Mouse (Mus musculus) forebrain, embryonic 14.5 days (tissue): ENCODE measurements around the gene Msmo1. TPM values are rescaled to one million over a fixed set of nuclear protein-coding genes. Genes with fewer than 3 reads are reported as not detected.
A peak's percentile ranks its signal among the peaks of the same experiment; 100 is the strongest.

Experiments used
- ATAC-seq: fragments of 200-750 bp; cut with Nextera tagmentation; 2 replicates; pipeline ENCODE4 v1.8.0; 2017; ENCODE audit warnings: mild to moderate bottlenecking, moderate library complexity
- DNase-seq: peaks from one replicate; pipeline ENCODE4 v3.0.0-alpha.2; 2015; ENCODE audit warnings: low spot score
- H3K27ac ChIP-seq: fragments of 300-500 bp; sonication (generic); 2 replicates; pipeline ENCODE4 v1.5.1; 2014; ENCODE audit warnings: low read depth, mild to moderate bottlenecking, control low read depth, low read length, moderate library complexity
- H3K27me3 ChIP-seq: fragments of 300-500 bp; sonication (generic); replicated peaks from 2 replicates; pipeline ENCODE4 v1.6.1; 2014; ENCODE audit warnings: low read length, control low read depth, mixed read lengths; ENCODE audit not compliant: control insufficient read depth, insufficient read depth
- H3K36me3 ChIP-seq: fragments of 300-500 bp; sonication (generic); 2 replicates; pipeline ENCODE4 v1.6.1; 2014; ENCODE audit warnings: low read length, control low read depth; ENCODE audit not compliant: control insufficient read depth, insufficient read depth
- H3K4me1 ChIP-seq: fragments of 300-500 bp; sonication (generic); 2 replicates; pipeline ENCODE4 v1.6.1; 2014; ENCODE audit warnings: antibody characterized with exemption, low read length, control low read depth; ENCODE audit not compliant: control insufficient read depth, insufficient read depth
- H3K4me2 ChIP-seq: fragments of 300-500 bp; sonication (generic); 2 replicates; pipeline ENCODE4 v1.6.1; 2014; ENCODE audit warnings: mild to moderate bottlenecking, control low read depth, low read length
- H3K4me3 ChIP-seq: fragments of 300-500 bp; sonication (generic); 2 replicates; pipeline ENCODE4 v1.5.1; 2014; ENCODE audit warnings: low read depth, low read length, control low read depth
- H3K9ac ChIP-seq: fragments of 300-500 bp; sonication (generic); 2 replicates; pipeline ENCODE4 v1.6.1; 2014; ENCODE audit warnings: mild to moderate bottlenecking, low read length, control low read depth, moderate library complexity
- H3K9me3 ChIP-seq: fragments of 300-500 bp; sonication (generic); replicated peaks from 2 replicates; pipeline ENCODE4 v1.6.1; 2016; ENCODE audit warnings: low read length, control low read depth, mixed read lengths; ENCODE audit not compliant: control insufficient read depth
- WGBS: fragments of 180-500 bp; shearing (Covaris S2); extraction: QIAGEN DNeasy Blood & Tissue Kit; methylation state at CpG from one replicate; pipeline ENCODE4 v1.1.7; 2014; 5-methylcytosine and 5-hydroxymethylcytosine counted together
- polyA plus RNA-seq: library from polyadenylated mRNA; unstranded; fragments of >200 nt; fragmentation: Nextera tagmentation; extraction: Ambion mirVana; gene quantifications from 2 replicates; pipeline ENCODE4 v1.2.1, GENCODE M21; 2014

The Msmo1 gene
- 172 and 188 TPM in 2 replicates for polyA plus RNA-seq

DNA sequence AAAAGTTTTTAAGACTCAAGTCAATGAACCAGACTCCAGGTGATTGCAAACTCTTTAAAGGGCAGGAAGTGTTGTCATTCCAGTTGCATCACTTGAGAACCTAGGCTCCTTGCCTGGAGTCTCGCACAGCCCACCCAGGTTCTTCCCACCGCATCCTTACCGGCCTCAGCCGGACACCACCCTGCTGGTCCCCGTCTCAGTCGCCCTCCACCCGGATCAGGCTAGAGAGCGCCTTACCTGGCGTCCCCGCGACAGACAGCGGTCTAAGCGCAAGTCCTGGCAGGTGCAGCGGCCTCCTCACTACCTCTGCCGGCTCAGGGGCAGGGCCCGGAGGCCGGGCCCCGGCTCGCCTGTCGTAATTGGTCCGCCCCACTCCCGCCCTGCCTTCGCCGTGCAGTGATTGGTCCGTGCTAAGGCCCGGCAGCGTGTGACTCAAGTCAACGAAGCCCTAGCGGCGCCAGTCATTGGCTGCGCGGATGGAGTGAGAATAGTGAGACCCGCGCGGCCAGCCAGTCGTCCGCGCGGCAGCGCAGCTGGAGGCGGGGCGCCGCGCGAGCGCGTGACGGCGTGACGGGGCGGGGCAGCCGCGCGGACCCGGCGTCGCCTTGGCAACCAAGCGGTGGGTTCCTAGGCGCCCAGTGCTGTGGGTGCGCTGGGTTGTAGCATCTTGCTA is at the start of gene Msmo1:
TSS of gene Msmo1 (minus strand) at position 522 of the 673 bp plus-strand sequence.
- peak; percentile 100 for ATAC-seq
- peaks cover 13% of the 10 kb centered on the region for H3K36me3 ChIP-seq
- H3K9ac ChIP-seq = peak within 1 kb of the TSS; percentile 78
- H3K9me3 ChIP-seq = no peaks in the 10 kb centered on the region
- no peaks in the 10 kb centered on the region for H3K27me3 ChIP-seq
- H3K4me1 ChIP-seq = peaks cover 13% of the 10 kb centered on the region; the same call in 1 of the 2 replicates
- under 1% methylated on average over 60 of the region's 60 CpGs for WGBS
- peak within 1 kb of the TSS; percentile 54 for H3K4me2 ChIP-seq
- peak within 1 kb of the TSS; percentile 63 for H3K4me3 ChIP-seq
- peak; percentile 99 for DNase-seq
- peak within 1 kb of the TSS; percentile 79 for H3K27ac ChIP-seq

- Histone ChIP-seq H3K9me3 (no peaks in the 10 kb centered on the region), H3K4me2 (no peak overlapping the region), H3K4me1 (no peaks in the 10 kb centered on the region), H3K9ac (no peak overlapping the region), H3K4me3 (no peak overlapping the region), H3K27me3 (no peaks in the 10 kb centered on the region), H3K27ac (no peak overlapping the region), H3K36me3 (peaks cover 9% of the 10 kb centered on the region; the same call in 1 of the 2 replicates)
- DNase-seq (no peak), ATAC-seq (no peak)
- 74% methylated on average over 6 of the region's 6 CpGs for WGBS
Measured at GRCm38 (mm10) chr8:64781947-64782346, 48.4 kb upstream of the Msmo1 start.

- no peak for ATAC-seq
Measured at GRCm38 (mm10) chr8:64777925-64778324, 44.3 kb upstream of the Msmo1 start.

GRCm38 (mm10) chr8:64774136-64774535 is 40.5 kb upstream of the Msmo1 start:
- H3K27ac ChIP-seq = no peak overlapping the region
- H3K4me2 ChIP-seq = no peak overlapping the region
- 99% methylated on average over 6 of the region's 6 CpGs for WGBS
- DNase-seq (no peak), ATAC-seq (no peak)
- no peak overlapping the region for H3K9ac ChIP-seq
- H3K36me3 ChIP-seq = 0 out of 2 replicates have a peak, but pooled peaks cover 5% of the 10 kb centered on the region
- no peak overlapping the region for H3K4me3 ChIP-seq
- no peaks in the 10 kb centered on the region for H3K9me3 ChIP-seq
- no peaks in the 10 kb centered on the region for H3K4me1 ChIP-seq
- no peaks in the 10 kb centered on the region for H3K27me3 ChIP-seq

More at GRCm38 (mm10) chr8:64777925-64778324, 44.3 kb upstream of the Msmo1 start:
- H3K4me1 ChIP-seq = no peaks in the 10 kb centered on the region
- no peaks in the 10 kb centered on the region for H3K9me3 ChIP-seq
- H3K36me3 ChIP-seq = peaks cover 9% of the 10 kb centered on the region; the same call in 1 of the 2 replicates
- DNase-seq = no peak
- 76% methylated on average over 9 of the region's 9 CpGs for WGBS
- H3K4me2 ChIP-seq = no peak overlapping the region
- H3K27ac ChIP-seq = no peak overlapping the region
- no peak overlapping the region for H3K4me3 ChIP-seq
- H3K9ac ChIP-seq = no peak overlapping the region
- no peaks in the 10 kb centered on the region for H3K27me3 ChIP-seq

- H3K36me3 ChIP-seq = no peaks in the 10 kb centered on the region
- H3K27ac ChIP-seq = no peak overlapping the region
- no peaks in the 10 kb centered on the region for H3K9me3 ChIP-seq
- H3K4me1 ChIP-seq = no peaks in the 10 kb centered on the region
- WGBS = 93% methylated on average over 7 of the region's 7 CpGs
- ATAC-seq = no peak
- H3K9ac ChIP-seq = no peak overlapping the region
- H3K27me3 ChIP-seq = no peaks in the 10 kb centered on the region
- DNase-seq = no peak
- H3K4me2 ChIP-seq = no peak overlapping the region
- no peak overlapping the region for H3K4me3 ChIP-seq
Measured at GRCm38 (mm10) chr8:64770814-64771213, 37.2 kb upstream of the Msmo1 start.

GRCm38 (mm10) chr8:64769586-64769985 is 36.0 kb upstream of the Msmo1 start:
- Histone ChIP-seq H3K4me1 (no peaks in the 10 kb centered on the region), H3K27ac (no peak overlapping the region), H3K36me3 (no peaks in the 10 kb centered on the region), H3K9me3 (no peaks in the 10 kb centered on the region), H3K9ac (no peak overlapping the region), H3K27me3 (no peaks in the 10 kb centered on the region), H3K4me3 (no peak overlapping the region), H3K4me2 (no peak overlapping the region)
- WGBS = 59% methylated on average over 7 of the region's 7 CpGs
- DNase-seq = no peak
- peak; percentile 40; the same call in 1 of the 2 replicates for ATAC-seq

GRCm38 (mm10) chr8:64768645-64769044 is 35.1 kb upstream of the Msmo1 start:
- no peaks in the 10 kb centered on the region for H3K27me3 ChIP-seq
- no peaks in the 10 kb centered on the region for H3K4me1 ChIP-seq
- H3K9me3 ChIP-seq = no peaks in the 10 kb centered on the region
- ATAC-seq = no peak
- 76% methylated on average over 9 of the region's 9 CpGs for WGBS
- H3K4me2 ChIP-seq = no peak overlapping the region
- H3K9ac ChIP-seq = no peak overlapping the region
- H3K36me3 ChIP-seq = no peaks in the 10 kb centered on the region
- DNase-seq = no peak
- no peak overlapping the region for H3K27ac ChIP-seq
- no peak overlapping the region for H3K4me3 ChIP-seq

GRCm38 (mm10) chr8:64767047-64767446 is 33.5 kb upstream of the Msmo1 start:
- Histone ChIP-seq H3K9me3 (no peaks in the 10 kb centered on the region), H3K27me3 (no peaks in the 10 kb centered on the region), H3K4me3 (no peak overlapping the region), H3K36me3 (0 out of 2 replicates have a peak, but pooled peaks cover 2% of the 10 kb centered on the region), H3K9ac (no peak overlapping the region), H3K4me2 (no peak overlapping the region), H3K4me1 (no peaks in the 10 kb centered on the region), H3K27ac (no peak overlapping the region)
- WGBS = 93% methylated on average over 9 of the region's 9 CpGs
- no peak for ATAC-seq
- DNase-seq = no peak

DNA sequence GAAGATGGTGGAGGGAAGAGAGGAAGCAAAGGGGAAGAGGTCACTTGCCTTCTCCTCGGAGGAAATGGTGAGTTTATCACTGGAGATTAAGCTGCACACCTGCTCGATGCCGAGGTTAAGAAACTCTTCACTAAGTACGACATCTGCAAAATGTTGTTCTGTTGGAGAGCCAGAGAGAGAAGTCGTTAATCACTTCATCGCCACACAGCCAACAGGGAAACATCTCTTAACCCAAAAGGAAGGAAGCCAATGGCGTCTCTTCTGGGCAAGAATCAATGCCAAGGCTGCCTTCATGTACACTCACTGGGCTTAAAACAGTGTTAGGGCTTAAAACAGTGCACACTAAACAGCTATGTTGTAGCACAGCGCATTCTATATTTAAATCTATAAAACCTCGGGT is 30.5 kb upstream of the Msmo1 start:
- Histone ChIP-seq H3K27ac (no peak overlapping the region), H3K9me3 (no peaks in the 10 kb centered on the region), H3K4me3 (no peak overlapping the region), H3K27me3 (no peaks in the 10 kb centered on the region), H3K9ac (no peak overlapping the region), H3K4me2 (no peak overlapping the region), H3K4me1 (no peaks in the 10 kb centered on the region), H3K36me3 (peaks cover 7% of the 10 kb centered on the region)
- ATAC-seq (no peak), DNase-seq (no peak)
- 89% methylated on average over 9 of the region's 9 CpGs for WGBS
